Mouse (Mus musculus) small intestine, adult 2 months (tissue): ENCODE data around the gene Aox4. TPM values are rescaled to one million over a fixed set of nuclear protein-coding genes. Genes with fewer than 3 reads are reported as not detected.

Experiments used
- H3K27ac ChIP-seq: fragments of 200-500 bp; 2 replicates; pipeline ENCODE4 v1.5.1; 2012; ENCODE audit warnings: low read depth, low read length, control low read depth, inconsistent platforms; ENCODE audit not compliant: insufficient read depth
- H3K27me3 ChIP-seq: fragments of 200-500 bp; 2 replicates; pipeline ENCODE4 v1.6.1; 2012; ENCODE audit warnings: mild to moderate bottlenecking, moderate library complexity, low read length, inconsistent platforms; ENCODE audit not compliant: control insufficient read depth, insufficient read depth
- H3K36me3 ChIP-seq: fragments of 200-500 bp; 2 replicates; pipeline ENCODE4 v1.6.1; 2012; ENCODE audit warnings: mild to moderate bottlenecking, low read length, control low read depth, inconsistent platforms; ENCODE audit not compliant: control insufficient read depth, insufficient read depth
- H3K4me1 ChIP-seq: fragments of 200-500 bp; 2 replicates; pipeline ENCODE4 v1.6.1; 2012; ENCODE audit warnings: low read length, inconsistent platforms, mixed read lengths; ENCODE audit not compliant: control insufficient read depth, insufficient read depth, insufficient read length
- H3K4me3 ChIP-seq: fragments of 200-500 bp; 2 replicates; pipeline ENCODE4 v1.5.1; 2012; ENCODE audit warnings: low read depth, mild to moderate bottlenecking, control low read depth, inconsistent platforms, low read length, moderate library complexity
- CTCF ChIP-seq: fragments of 200-500 bp; IDR thresholded peaks from 2 replicates; pipeline ENCODE4 v1.5.1; 2012; ENCODE audit warnings: low read depth, mild to moderate bottlenecking, control low read depth, inconsistent platforms, low read length, moderate library complexity, mixed read lengths; ENCODE audit not compliant: insufficient replicate concordance, insufficient read length; ENCODE audit errors: extremely low read depth
- POLR2A ChIP-seq: fragments of 200-500 bp; IDR thresholded peaks from 2 replicates; pipeline ENCODE4 v1.6.1; 2012; ENCODE audit warnings: low read depth, mild to moderate bottlenecking, control low read depth, inconsistent platforms, low read length, moderate library complexity
- WGBS: fragments of 180-500 bp; shearing (Covaris S2); methylation state at CpG from one replicate; pipeline ENCODE4 v1.1.7; 2018; 5-methylcytosine and 5-hydroxymethylcytosine counted together
- polyA plus RNA-seq: library from polyadenylated mRNA; depleted of rRNA; stranded (reverse); fragments of >200 nt; gene quantifications from 2 replicates; pipeline ENCODE4 v1.2.3, GENCODE M21; 2012

Aox4 gene
- polyA plus RNA-seq, 1 experiment = 0.03 TPM

DNA sequence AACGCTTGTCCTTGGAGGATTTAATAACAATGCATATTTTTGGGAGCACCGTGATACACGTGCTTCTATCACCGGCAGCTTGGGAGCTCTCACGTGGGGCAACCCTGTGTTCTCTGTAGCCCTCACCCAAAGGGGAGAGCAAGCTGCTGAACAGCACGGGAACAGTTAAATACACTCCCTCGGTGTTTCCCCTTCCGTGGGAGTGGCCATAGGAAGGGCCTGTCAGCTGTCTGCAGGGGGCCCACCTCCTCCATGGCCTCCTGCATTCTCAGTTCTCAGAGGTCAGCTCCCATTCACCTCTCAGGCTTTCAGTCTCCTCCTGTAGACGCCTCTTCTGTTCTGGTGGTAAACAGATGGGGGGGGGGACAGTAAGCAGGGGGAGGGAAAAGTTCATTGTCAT, 65.7 kb downstream of the Aox4 start:
- 26% methylated on average over 9 of the region's 9 CpGs for WGBS

DNA sequence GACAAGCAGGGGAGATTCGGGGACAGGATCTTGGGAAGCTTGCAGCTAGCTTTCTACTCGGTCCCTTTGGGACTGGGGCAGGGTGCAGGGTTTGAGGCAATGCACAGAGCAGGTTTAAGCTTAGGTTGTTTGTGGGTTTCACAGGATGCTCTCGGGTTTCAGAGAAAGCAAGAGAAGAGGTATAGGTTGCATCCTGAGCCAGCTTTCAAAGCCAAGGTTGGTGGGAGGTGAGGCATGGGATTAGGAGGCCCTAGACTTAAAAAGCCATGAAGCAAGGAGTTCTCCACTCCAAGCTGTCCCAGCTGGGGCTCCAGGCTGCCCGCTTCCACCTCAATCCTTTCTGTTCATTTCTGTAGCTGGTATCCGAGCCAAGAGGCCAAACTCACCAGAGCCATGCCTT, 67.8 kb downstream of the Aox4 start, which contains the start of gene Aox2:
Gene Aox2, plus strand, starts transcription at position 301 of the 400 bp plus-strand sequence.
- H3K36me3 ChIP-seq = no peaks in the 10 kb centered on the region
- no peak within 1 kb of the TSS for H3K4me3 ChIP-seq
- H3K4me1 ChIP-seq = no peaks in the 10 kb centered on the region
- TF ChIP-seq CTCF (no peak), POLR2A (no peak)
- 71% methylated on average over 5 of the region's 5 CpGs for WGBS
- H3K27ac ChIP-seq = no peak within 1 kb of the TSS
- H3K27me3 ChIP-seq = peaks cover 4% of the 10 kb centered on the region; the same call in 1 of the 2 replicates

More for the DNA sequence above, 65.7 kb downstream of the Aox4 start:
- Histone ChIP-seq H3K36me3 (no peaks in the 10 kb centered on the region), H3K27me3 (peaks cover 4% of the 10 kb centered on the region; the same call in 1 of the 2 replicates), H3K4me3 (no peak overlapping the region), H3K27ac (no peak overlapping the region), H3K4me1 (no peaks in the 10 kb centered on the region)
- no peak for TF ChIP-seq CTCF
- no peak for TF ChIP-seq POLR2A

DNA sequence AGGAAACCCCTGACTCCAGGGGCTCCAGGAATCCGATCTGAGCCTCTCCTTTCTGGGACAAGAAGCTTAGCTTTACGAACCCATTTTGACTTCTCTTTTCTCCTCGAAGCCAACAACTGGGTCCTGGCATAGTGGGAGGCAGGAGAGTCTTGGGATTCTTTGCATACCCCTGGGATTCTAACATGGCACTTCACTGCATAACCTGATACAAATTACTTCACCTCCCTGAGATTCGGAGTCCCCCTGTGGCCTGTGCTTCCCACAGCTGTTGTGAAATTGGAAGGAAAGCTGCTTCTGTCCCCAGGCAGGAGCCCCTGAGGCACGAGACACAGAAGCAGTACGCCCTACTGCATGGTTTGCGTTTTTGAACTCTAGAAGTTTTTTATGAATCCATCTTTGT, 68.3 kb downstream of the Aox4 start:
- TF ChIP-seq CTCF = no peak
- TF ChIP-seq POLR2A = no peak
- WGBS = 69% methylated on average over 7 of the region's 7 CpGs
- no peak overlapping the region for H3K4me3 ChIP-seq
- peaks cover 4% of the 10 kb centered on the region; the same call in 1 of the 2 replicates for H3K27me3 ChIP-seq
- no peaks in the 10 kb centered on the region for H3K4me1 ChIP-seq
- no peak overlapping the region for H3K27ac ChIP-seq
- H3K36me3 ChIP-seq = no peaks in the 10 kb centered on the region

- Histone ChIP-seq H3K27ac (no peak overlapping the region), H3K4me1 (no peaks in the 10 kb centered on the region), H3K36me3 (no peaks in the 10 kb centered on the region), H3K27me3 (0 out of 2 replicates have a peak, but pooled peaks cover 4% of the 10 kb centered on the region), H3K4me3 (no peak overlapping the region)
- no peak for TF ChIP-seq CTCF
- WGBS = 82% methylated on average over 4 of the region's 4 CpGs
Observed at GRCm38 (mm10) chr1:58280381-58280780, 70.2 kb downstream of the Aox4 start.

DNA sequence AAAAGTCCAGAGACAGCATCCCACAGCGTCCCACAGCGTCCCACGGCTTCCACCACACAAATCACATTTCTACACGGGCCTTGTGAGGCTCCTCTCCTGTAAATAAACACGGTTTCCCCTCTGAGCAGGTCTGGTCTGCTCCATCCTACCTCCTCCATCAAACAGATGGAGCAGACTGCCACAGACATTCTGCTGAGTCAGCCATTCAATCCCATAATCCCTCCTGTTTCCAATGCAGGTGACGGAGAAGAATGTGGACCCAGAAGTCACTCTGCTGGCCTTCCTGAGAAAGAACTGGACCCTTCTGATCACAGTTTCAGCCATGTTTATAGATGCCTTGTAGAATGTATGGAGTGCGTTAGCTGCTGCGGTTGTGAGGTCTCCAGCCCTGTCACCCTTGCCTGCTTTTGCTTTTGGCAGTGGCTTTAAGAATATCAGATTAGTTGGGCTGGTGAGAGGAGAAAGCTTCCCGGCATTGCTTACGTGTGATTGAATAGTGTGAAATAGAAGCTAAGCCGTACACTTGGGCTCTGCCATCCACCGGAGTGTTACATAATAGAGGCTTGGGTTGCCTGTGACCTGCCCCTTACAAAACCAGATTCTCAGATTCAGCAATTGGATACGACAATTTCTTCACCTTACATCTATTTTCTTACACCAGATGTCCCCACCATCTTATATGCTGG, 70.9 kb downstream of the Aox4 start:
- TF ChIP-seq CTCF (no peak), POLR2A (no peak)
- Histone ChIP-seq H3K27ac (no peak overlapping the region), H3K4me1 (no peaks in the 10 kb centered on the region), H3K27me3 (0 out of 2 replicates have a peak, but pooled peaks cover 4% of the 10 kb centered on the region), H3K36me3 (no peaks in the 10 kb centered on the region), H3K4me3 (no peak overlapping the region)
- WGBS = 78% methylated on average over 13 of the region's 13 CpGs

- H3K27me3 ChIP-seq = 0 out of 2 replicates have a peak, but pooled peaks cover 4% of the 10 kb centered on the region
- WGBS = 68% methylated on average over 4 of the region's 4 CpGs
- H3K4me1 ChIP-seq = no peaks in the 10 kb centered on the region
- H3K36me3 ChIP-seq = no peaks in the 10 kb centered on the region
- TF ChIP-seq CTCF (no peak), POLR2A (no peak)
- no peak overlapping the region for H3K27ac ChIP-seq
- H3K4me3 ChIP-seq = no peak overlapping the region
Observed at GRCm38 (mm10) chr1:58281625-58281988, 71.4 kb downstream of the Aox4 start.

DNA sequence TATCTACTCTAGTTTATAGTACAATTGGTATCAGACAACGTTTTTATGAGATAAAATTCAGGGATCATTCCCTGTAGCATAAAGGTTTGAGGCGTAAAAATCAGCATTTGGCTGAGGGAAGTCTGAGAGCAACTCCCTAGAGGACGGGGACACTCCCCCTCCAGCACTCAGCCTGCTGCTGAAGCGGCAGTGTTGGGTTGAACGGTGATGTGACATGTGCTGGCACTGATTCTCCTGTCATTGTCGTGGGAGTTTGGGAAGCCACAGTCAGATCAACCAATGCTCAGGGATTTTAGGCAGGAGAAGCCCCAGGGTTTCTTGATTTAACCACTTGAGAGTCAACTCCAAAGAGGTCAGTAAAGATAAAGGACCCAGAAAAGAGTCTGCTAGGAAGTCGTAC, 74.3 kb downstream of the Aox4 start:
- Histone ChIP-seq H3K36me3 (no peaks in the 10 kb centered on the region), H3K4me1 (no peaks in the 10 kb centered on the region), H3K4me3 (no peak overlapping the region), H3K27ac (no peak overlapping the region), H3K27me3 (0 out of 2 replicates have a peak, but pooled peaks cover under 1% of the 10 kb centered on the region)
- 56% methylated on average over 7 of the region's 7 CpGs for WGBS
- no peak for TF ChIP-seq CTCF
- TF ChIP-seq POLR2A = no peak
